Mouse (Mus musculus) ES-E14 (cell line): Measurements from ENCODE around the gene Arhgap23. TPM values are rescaled to one million over a fixed set of nuclear protein-coding genes. Genes with fewer than 3 reads are reported as not detected.
A peak's percentile ranks its signal among the peaks of the same experiment; 100 is the strongest.

Experiments
- DNase-seq: peaks from one replicate; pipeline ENCODE4 v3.0.0-alpha.2; 2013; ENCODE audit warnings: low read depth, low spot score
- H3K27ac ChIP-seq: 2 replicates; pipeline ENCODE4 v1.5.1; 2012; ENCODE audit warnings: low read depth, mild to moderate bottlenecking, low read length, moderate library complexity, mixed read lengths; ENCODE audit not compliant: poor library complexity, insufficient read depth, severe bottlenecking
- H3K36me3 ChIP-seq: 2 replicates; pipeline ENCODE4 v1.6.1; 2012; ENCODE audit warnings: mild to moderate bottlenecking, low read length, moderate library complexity, mixed read lengths; ENCODE audit not compliant: control insufficient read depth, poor library complexity, insufficient read depth, severe bottlenecking
- H3K4me1 ChIP-seq, 2 experiments: fragments of 150-350 bp in 1 of 2; sonication (generic) in 1 of 2; 2 replicates each; pipeline ENCODE4 v1.6.1; 2012; ENCODE audit warnings: low read length in 2 of 2, mild to moderate bottlenecking in 1 of 2, mixed read lengths in 1 of 2; ENCODE audit not compliant: control insufficient read depth in 2 of 2, insufficient read depth in 2 of 2, poor library complexity in 1 of 2
- H3K4me3 ChIP-seq, 2 experiments: fragments of 150-350 bp in 1 of 2; sonication (generic) in 1 of 2; 2 replicates each; pipeline ENCODE4 v1.5.1; 2012; ENCODE audit warnings: low read length in 2 of 2, low read depth in 1 of 2, mild to moderate bottlenecking in 1 of 2, mixed read lengths in 1 of 2; ENCODE audit not compliant: insufficient read depth in 1 of 2, poor library complexity in 1 of 2, severe bottlenecking in 1 of 2
- H3K9ac ChIP-seq: 2 replicates; pipeline ENCODE4 v1.6.1; 2012; ENCODE audit warnings: low read depth, mild to moderate bottlenecking, low read length, mixed read lengths; ENCODE audit not compliant: poor library complexity, insufficient read depth, severe bottlenecking
- H3K9me3 ChIP-seq: fragments of 150-350 bp; sonication (generic); 2 replicates; pipeline ENCODE4 v1.6.1; 2012; ENCODE audit warnings: low read depth, mild to moderate bottlenecking, low read length; ENCODE audit not compliant: control insufficient read depth, insufficient read depth
- CHD2 ChIP-seq: IDR thresholded peaks from 2 replicates; pipeline ENCODE4 v1.6.1; 2014; ENCODE audit warnings: mild to moderate bottlenecking, low read depth, low read length, inconsistent platforms
- HCFC1 ChIP-seq: IDR thresholded peaks from 2 replicates; pipeline ENCODE4 v1.6.1; 2012; ENCODE audit warnings: low read length, inconsistent platforms, borderline replicate concordance; ENCODE audit not compliant: insufficient read depth
- MAFK ChIP-seq: IDR thresholded peaks from 2 replicates; pipeline ENCODE4 v1.6.1; 2014; ENCODE audit warnings: mild to moderate bottlenecking, low read depth, low read length, inconsistent platforms; ENCODE audit not compliant: insufficient read depth
- ZC3H11A ChIP-seq: IDR thresholded peaks from 2 replicates; pipeline ENCODE4 v1.6.1; 2012; ENCODE audit warnings: low read depth, mild to moderate bottlenecking, inconsistent platforms, low read length, borderline replicate concordance
- ZNF384 ChIP-seq: IDR thresholded peaks from 2 replicates; pipeline ENCODE4 v1.6.1; 2012; ENCODE audit warnings: low read depth, low read length, inconsistent platforms
- in situ Hi-C, 2 experiments: fragments of 600-800 bp; cut with MboI; formaldehyde crosslinking; loops; one replicate each; pipeline ENCODE4 v1.15.1; 2025; ENCODE audit warnings: low sequenced_read_pairs in 2 of 2, inconsistent platforms in 1 of 2; ENCODE audit not compliant: unreplicated experiment in 2 of 2
- total RNA-seq: library from RNA; depleted of rRNA; stranded (reverse); fragments of 300-350 nt; gene quantifications from 2 replicates; pipeline ENCODE4 v1.2.3, GENCODE M21; 2012

The Arhgap23 gene
- total RNA-seq, 1 experiment, result 22.6 TPM

GRCm38 (mm10) chr11:97434704-97435454 lies 19.5 kb downstream of the Arhgap23 start:
- H3K9me3 ChIP-seq, result no peaks in the 10 kb centered on the region
- peak overlapping the region; percentile 47 to 61 for H3K4me3 ChIP-seq
- in situ Hi-C loops, result no loop called here
- no peak for TF ChIP-seq MAFK
- no peak for TF ChIP-seq ZNF384
- TF ChIP-seq HCFC1, result no peak
- TF ChIP-seq CHD2, result no peak
- no peak for TF ChIP-seq ZC3H11A
- DNase-seq, result peak; percentile 83
- peak overlapping the region; percentile 57; the same call in 1 of the 2 replicates for H3K9ac ChIP-seq
- no peaks in the 10 kb centered on the region for H3K36me3 ChIP-seq
- H3K4me1 ChIP-seq, result peaks cover 23 to 52% of the 10 kb centered on the region in 2 experiments
- H3K27ac ChIP-seq, result peak overlapping the region; percentile 65

- peak overlapping the region; percentile 65 for H3K27ac ChIP-seq
- DNase-seq, result no peak
- no peaks in the 10 kb centered on the region for H3K9me3 ChIP-seq
- no peaks in the 10 kb centered on the region for H3K36me3 ChIP-seq
- peaks cover 25 to 57% of the 10 kb centered on the region in 2 experiments for H3K4me1 ChIP-seq
- peak overlapping the region; percentile 8; the same call in 1 of the 2 replicates for H3K9ac ChIP-seq
- H3K4me3 ChIP-seq, result peak overlapping the region; percentile 8 to 39; a peak in 1 of 4 replicates
- 0 out of 2 replicates have a peak, but pooled peaks have one; percentile 5 for TF ChIP-seq MAFK
- no peak for TF ChIP-seq CHD2
- TF ChIP-seq ZC3H11A, result no peak
- TF ChIP-seq HCFC1, result no peak
- TF ChIP-seq ZNF384, result no peak
- in situ Hi-C loops, result no loop called here
Measured at GRCm38 (mm10) chr11:97435808-97436491, 20.6 kb downstream of the Arhgap23 start.

- peaks cover 25 to 55% of the 10 kb centered on the region in 2 experiments for H3K4me1 ChIP-seq
- DNase-seq, result no peak
- H3K27ac ChIP-seq, result peak overlapping the region; percentile 37; the same call in 1 of the 2 replicates
Measured at GRCm38 (mm10) chr11:97437745-97438144, 22.4 kb downstream of the Arhgap23 start.

GRCm38 (mm10) chr11:97438868-97439267 lies 23.5 kb downstream of the Arhgap23 start:
- in situ Hi-C loops, result no loop called here
- Histone ChIP-seq H3K27ac (no peak overlapping the region), H3K9ac (peak overlapping the region; percentile 11; the same call in 1 of the 2 replicates), H3K9me3 (no peaks in the 10 kb centered on the region), H3K36me3 (peaks cover 3% of the 10 kb centered on the region; the same call in 1 of the 2 replicates), H3K4me3 (no peak overlapping the region), H3K4me1 (peaks cover 25 to 52% of the 10 kb centered on the region in 2 experiments)
- no peak for TF ChIP-seq CHD2
- no peak for TF ChIP-seq ZC3H11A
- no peak for TF ChIP-seq MAFK
- no peak for TF ChIP-seq ZNF384
- no peak for TF ChIP-seq HCFC1
- no peak for DNase-seq

More at GRCm38 (mm10) chr11:97437745-97438144, 22.4 kb downstream of the Arhgap23 start:
- no peak overlapping the region for H3K4me3 ChIP-seq
- no peaks in the 10 kb centered on the region for H3K9me3 ChIP-seq
- peak overlapping the region; percentile 33; the same call in 1 of the 2 replicates for H3K9ac ChIP-seq
- TF ChIP-seq HCFC1, result no peak
- TF ChIP-seq CHD2, result peak; percentile 55; the same call in 1 of the 2 replicates
- peak; percentile 78; the same call in 1 of the 2 replicates for TF ChIP-seq MAFK
- no peak for TF ChIP-seq ZC3H11A
- TF ChIP-seq ZNF384, result no peak
- in situ Hi-C loops, result no loop called here
- H3K36me3 ChIP-seq, result no peaks in the 10 kb centered on the region
